Mouse (Mus musculus) gastrocnemius, postnatal 36 days (tissue): ENCODE measurements around the gene Ube2dnl2. TPM values are rescaled to one million over a fixed set of nuclear protein-coding genes. Genes with fewer than 3 reads are reported as not detected.

ENCODE experiments used
- DNase-seq, 2 experiments: peaks; one replicate each; pipeline ENCODE4 v3.0.0; 2022
- intact Hi-C: fragments of 180-260 bp; cut with DNase I; formaldehyde crosslinking; loops from one replicate; pipeline ENCODE4 v1.15.1; 2025
- long read RNA-seq, 2 experiments: library from polyadenylated mRNA; stranded (forward); transcript quantifications; one replicate each; pipeline ENCODE4 v2.0.0; 2021
- total RNA-seq, 2 experiments: library from RNA; stranded (reverse); gene quantifications; 2 replicates each; pipeline ENCODE4 v1.2.3; 2021

Gene Ube2dnl2
- total RNA-seq: not detected
- long read RNA-seq, experiment 1: 0 reads
- long read RNA-seq, experiment 2: 0 reads

GRCm38 (mm10) chrX:114907282-114907681 lies at the start of gene Ube2dnl2:
Gene Ube2dnl2, plus strand, starts transcription at chrX:114907582.
- DNase-seq: no peak
- intact Hi-C loops: no loop called here

DNA sequence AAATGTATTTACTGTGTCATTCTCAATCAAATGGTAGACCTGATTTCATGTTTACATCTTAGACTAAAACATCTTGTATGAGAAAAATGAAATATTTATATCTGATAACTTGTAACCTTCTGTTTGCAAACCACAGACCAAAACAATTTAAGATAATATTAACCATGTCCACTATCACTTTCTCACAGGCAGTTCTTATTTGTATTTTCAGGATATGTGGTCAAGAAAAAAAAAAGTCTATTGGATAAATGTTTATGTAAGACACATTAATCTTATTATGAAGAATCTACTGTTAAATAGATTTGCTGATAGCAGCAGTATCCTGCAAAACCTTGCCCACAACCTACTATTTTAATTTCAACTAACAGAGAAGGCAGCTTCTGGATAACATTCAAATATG lies 11.9 kb upstream of the Ube2dnl2 start:
- DNase-seq: no peak
- intact Hi-C loops: no loop called here

GRCm38 (mm10) chrX:114897506-114897905 lies 9.9 kb upstream of the Ube2dnl2 start:
- DNase-seq: no peak
- intact Hi-C loops: no loop called here

GRCm38 (mm10) chrX:114903391-114903790 lies 4.0 kb upstream of the Ube2dnl2 start:
- no peak for DNase-seq
- intact Hi-C loops: no loop called here

DNA sequence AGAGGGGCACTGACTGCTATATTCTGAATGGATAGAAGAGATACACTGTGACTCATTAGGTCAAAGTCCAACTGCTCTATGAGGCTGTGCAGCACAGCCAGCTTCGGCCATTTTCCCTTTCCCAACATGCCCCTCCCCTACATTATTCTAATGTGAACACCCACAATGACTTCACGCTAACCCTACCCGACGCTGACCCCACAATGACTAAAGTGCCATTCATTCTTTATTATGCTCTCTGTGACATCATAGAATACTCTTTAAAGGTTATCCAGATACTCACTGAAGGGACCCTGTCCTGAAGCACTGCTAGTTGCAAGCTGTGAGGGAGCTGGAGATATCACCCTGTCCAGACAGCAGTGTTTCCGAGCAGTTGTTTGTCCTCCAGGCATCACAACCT lies 2.7 kb upstream of the Ube2dnl2 start, which contains the start of gene Ube2dnl1:
Gene Ube2dnl1 (plus strand): TSS at position 301 of the 400 bp plus-strand sequence.
- intact Hi-C loops: no loop called here
- DNase-seq: no peak

DNA sequence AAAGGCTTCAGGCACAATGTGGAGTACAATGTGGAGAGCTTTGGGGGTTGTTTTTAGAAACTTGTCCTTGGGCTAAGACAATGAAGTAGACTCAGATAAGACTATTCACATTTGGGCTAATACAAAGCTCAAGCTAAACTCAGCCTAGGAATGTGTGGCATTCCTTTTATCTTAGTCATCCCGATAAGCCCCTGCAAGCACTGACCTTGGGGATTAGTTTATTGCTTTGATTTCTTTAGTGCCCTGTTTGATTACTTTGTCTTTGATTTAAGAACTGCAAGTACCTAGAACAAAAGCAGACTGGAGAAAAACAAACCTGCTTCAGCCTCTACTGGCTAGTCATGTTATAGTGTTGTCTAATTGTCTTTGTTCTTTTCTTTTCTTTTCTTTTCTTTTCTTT lies 47.7 kb downstream of the Ube2dnl2 start:
- DNase-seq: no peak
- intact Hi-C loops: no loop called here

Other genes starting within 250 kb of the Ube2dnl2 start
- gene Ube2dnl1, start 2.6 kb upstream of the Ube2dnl2 start, total RNA-seq: not detected